Mouse (Mus musculus): ENCODE measurements around the gene Atp6v0b.

- TF ChIP-seq CTCF (IDR thresholded peaks at IDR 0.05; ENCODE audit: low read depth): peak; percentile 53
- TF ChIP-seq EP300 (optimal IDR thresholded peaks at IDR 0.05): peak; percentile 89
Observed at GRCm38 (mm10) chr4:117914591-117915442, 27.7 kb upstream of the Atp6v0b start, which contains the start of gene Ipo13.
